Mouse (Mus musculus) mesoderm, embryonic 11.5 days (tissue): ENCODE results near the gene Gpsm3.

Source experiments
- DNase-seq: peaks from one replicate; pipeline ENCODE4 v3.0.0-alpha.2; 2012; ENCODE audit warnings: low read depth, low spot score

The Gpsm3 gene

DNA sequence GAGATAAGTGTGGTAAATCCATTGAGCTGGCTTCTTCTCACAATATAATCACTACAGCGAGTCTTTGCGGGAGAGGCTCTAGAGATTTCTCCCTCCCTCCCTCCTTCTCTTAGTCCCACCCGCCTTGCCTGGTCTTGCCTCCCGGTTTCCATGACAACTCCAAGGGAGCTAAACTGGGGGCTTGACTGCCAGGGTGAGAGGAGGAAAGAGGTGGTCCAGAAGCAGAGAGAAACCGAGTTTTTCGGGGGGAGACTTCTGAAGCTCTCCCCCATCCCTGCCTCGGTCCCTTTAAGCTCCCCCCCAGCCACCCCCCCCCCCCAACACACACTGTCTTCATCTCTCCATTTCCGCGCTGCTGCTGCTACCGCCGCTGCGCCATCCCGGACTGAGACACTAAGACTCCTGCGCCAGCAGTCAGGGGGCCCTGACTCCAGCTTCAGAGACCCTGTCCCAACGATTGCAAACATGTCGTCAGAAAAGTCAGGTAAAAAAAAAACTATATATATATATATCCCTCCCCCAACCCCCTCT is 39.7 kb downstream of the Gpsm3 start, which contains the start of gene Prrt1:
Gene Prrt1, plus strand, starts transcription at position 313 of the 531 bp plus-strand sequence.
- DNase-seq = no peak

DNA sequence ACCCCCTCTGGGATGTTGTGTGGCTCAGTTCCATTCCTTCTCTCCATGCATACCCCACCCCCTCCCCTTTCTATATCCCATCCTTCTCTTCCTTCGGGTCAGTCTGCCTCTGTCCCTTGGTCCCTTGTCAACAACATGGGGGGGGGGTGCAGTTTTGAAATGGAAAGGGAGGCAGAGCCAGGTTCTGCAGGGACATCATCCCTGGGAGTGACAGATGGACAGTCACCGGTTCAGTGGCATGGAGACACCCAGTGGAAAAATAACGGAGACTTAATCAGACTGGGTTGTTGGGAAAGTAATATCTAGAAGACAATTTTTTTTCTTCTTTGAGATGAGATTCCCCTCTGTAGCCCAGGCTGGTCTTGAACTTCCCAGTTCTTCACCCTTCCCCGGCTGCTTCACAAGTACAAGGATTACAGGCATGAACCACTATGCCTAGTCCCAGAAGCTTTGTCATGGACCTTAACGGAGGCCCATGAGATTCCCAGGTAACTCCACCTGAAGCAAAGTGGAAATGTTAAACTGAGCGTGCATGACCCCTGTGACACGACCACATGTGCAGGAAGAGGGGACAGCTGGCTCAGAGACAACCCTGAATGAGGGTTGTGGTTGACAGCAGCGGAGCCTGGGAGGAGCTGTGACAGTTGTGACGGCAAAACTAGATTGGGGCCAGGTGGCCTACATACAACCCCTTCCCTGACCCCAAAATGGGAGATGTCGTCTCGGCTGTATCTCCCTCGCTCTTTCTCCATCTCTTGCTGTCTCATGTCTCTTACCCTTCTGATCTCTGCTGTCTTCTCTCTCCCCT is 40.4 kb downstream of the Gpsm3 start:
- DNase-seq = no peak

DNA sequence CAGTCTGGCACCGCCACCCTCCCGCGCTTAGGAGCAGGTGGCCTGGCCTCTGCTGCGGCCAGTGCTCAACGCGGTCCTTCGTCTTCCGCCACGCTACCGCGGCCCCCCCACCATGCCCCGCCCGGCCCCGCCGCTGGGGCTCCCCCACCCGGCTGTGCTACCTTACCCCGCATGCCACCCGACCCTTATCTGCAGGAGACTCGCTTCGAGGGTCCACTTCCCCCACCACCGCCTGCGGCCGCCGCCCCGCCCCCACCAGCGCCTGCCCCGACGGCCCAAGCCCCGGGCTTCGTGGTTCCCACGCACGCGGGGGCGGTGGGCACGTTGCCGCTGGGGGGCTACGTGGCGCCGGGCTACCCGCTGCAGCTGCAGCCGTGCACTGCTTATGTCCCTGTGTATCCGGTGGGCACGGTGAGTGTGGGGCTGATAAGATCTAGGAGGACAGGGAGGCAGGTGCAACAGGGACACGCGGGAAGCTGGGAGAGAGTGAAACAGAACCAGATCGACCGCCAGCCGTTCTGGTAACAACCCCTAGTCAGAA is 41.2 kb downstream of the Gpsm3 start:
- no peak for DNase-seq

DNA sequence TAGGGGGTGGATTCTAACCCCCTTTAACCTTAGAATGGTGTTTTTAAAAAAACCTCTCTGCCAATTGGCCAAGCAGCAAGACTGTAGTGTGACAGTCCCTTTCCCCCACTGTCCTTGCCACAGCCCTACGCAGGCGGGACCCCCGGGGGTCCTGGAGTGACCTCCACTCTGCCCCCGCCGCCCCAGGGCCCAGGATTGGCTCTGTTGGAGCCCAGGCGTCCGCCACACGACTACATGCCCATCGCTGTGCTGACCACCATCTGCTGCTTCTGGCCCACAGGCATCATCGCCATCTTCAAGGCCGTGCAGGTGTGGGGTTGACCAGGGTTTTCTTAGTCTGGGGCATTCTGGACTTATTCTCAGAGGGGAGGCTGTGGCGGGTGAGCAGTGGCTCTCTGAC is 42.0 kb downstream of the Gpsm3 start:
- no peak for DNase-seq

DNA sequence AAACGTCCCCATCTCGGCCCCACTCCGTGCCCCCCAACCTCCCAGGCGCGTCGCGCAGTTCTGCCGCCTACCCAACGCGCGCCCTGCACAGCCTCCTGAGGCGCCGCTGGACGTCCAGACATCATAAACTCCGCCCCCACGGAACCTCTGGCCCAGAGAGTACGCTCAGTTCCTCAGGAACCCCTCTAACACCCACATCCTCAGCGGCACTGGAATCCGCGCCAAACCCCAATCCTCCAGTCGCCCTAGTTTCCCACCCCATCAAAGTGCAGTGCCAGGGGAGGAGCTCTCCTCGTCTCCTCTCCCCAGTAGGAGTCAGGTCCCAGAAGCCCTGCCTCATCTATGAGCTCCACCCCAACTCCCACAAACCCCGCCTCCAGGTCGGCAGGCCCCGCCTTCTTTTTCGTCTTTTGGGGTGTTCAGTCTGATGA is 42.7 kb downstream of the Gpsm3 start:
- no peak for DNase-seq

DNA sequence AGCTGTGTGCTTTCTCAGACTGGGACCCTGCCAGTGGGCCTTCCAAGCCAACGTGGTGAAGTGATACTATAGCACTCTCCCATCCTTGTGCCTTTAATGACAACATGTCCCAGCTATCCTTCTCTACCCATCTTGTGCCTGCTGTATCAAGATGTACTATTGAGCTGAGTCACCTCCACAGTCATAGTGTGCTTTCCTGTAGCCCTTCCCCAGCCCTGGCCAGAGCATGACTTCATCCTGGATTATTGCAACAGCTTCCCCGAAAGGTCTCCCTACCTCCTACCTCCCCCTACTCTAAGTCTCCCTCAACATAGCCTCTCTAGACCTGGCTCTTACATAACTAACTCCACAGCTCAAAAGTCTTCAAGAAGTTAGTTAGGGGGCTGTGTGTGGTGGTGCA is 46.1 kb downstream of the Gpsm3 start:
- DNase-seq = no peak

DNA sequence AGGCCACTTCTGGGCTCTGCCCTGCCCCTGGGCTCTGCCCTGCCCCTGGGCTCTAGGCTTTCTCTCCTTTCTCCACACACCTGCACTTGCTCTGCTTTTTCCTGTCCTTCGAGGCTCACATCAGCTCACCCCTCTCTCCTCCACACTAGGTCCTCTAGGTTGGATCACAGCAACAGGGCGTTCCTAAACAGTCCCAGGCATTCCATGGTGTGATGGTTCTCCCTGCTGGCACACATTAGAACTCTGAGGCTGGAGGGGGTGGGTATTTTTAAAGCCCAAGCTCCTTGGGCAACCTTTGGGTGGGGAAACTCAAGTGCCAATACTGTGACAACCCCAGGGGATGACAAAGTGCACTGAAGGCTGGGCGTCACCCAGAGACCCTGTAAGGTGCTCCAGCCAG is 47.9 kb downstream of the Gpsm3 start:
- DNase-seq = no peak

DNA sequence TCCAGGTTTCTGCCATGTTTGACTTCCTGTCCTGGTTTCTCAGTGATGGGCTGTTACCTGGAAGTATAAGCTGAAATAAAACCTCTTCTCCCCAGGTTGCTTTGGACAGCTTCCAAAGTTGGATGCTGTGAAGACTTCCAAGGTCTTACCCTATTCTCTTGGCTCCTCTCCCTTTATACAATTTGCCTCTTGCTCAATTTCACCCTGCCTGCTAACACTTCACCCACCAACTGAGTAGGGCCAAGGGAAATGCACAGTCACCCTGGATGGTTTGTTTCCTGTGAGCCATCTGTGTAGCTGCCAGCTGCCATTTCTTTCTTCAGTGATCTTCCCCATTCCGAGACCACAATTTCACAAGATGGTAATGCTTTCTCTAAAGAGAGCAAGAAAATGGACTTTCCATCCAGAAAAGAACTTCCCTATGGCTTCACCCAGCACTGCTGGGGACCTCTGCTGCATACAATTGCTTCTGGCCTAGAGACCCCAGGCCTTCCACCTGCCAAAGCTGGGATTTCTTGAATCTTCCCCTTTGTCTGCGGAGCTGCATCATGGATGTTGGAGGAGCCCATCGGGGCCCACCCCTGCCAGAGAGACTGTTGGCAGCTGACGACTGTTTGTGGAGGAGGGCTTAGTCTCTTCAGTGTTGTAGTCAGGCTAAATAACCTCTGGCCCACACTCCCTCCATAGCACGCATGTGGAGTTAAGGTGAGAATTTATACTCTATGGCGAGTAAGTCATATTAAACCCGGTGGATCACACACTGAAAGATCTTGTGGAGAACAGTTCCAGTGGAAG is 50.1 kb downstream of the Gpsm3 start:
- DNase-seq = no peak

DNA sequence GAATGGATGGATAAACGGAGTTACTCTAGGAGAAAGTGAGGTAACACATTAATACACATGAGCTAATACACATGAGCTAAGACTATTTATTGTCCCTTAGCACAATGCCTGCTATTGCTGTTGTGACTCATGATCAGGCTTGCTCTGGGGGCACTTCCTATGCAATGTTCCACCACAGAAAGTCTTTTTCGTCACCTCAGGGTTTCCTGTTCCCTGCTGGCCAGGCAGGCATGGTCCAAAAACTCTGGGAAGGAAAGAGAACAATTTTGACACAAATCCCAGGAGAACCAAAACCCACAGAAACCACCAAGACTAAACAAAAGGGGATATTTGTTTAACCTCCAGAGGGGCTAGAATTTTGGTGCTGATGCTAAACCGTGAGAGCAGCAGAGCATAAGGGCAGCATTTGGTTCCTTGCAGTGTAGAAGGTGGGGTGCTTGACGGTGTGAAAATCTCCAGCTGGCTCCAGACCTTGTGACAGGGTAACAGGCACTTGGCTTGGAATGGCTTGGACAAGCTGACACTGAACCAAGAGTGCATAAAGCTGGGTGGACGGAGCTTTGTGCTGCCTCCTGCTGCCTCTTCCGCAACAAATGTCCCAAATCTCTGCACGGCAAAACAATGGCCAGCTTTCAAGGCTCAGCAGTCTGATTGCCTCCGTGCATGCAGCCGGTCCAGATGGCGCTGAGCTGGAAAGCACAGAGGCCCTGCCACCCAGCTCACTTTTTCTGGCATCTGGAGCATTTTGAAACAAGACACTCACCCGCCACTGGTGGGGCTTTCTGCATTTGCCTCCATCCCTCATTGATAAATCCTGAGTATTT is 51.4 kb downstream of the Gpsm3 start:
- peak; percentile 61 for DNase-seq
